Mouse (Mus musculus) right cerebral cortex, postnatal 14 days (tissue): Measurements from ENCODE around the gene Smurf1.

Source experiments
- DNase-seq: peaks from one replicate; pipeline ENCODE4 v3.0.0; 2022

Gene Smurf1

GRCm38 (mm10) chr5:144913361-144913760 is 52.3 kb downstream of the Smurf1 start:
- no peak for DNase-seq

- no peak for DNase-seq
These were observed 52.9 kb downstream of the Smurf1 start for GRCm38 (mm10) chr5:144912519-144913310.

- DNase-seq, result no peak
These were observed 56.1 kb downstream of the Smurf1 start for GRCm38 (mm10) chr5:144909521-144909920.

GRCm38 (mm10) chr5:144907591-144907990 is 58.1 kb downstream of the Smurf1 start:
- no peak for DNase-seq

GRCm38 (mm10) chr5:144904356-144905134 is 61.1 kb downstream of the Smurf1 start:
- DNase-seq, result no peak

- no peak for DNase-seq
These were observed 63.9 kb downstream of the Smurf1 start for GRCm38 (mm10) chr5:144901791-144902190.

- no peak for DNase-seq
These were observed 64.6 kb downstream of the Smurf1 start for GRCm38 (mm10) chr5:144901035-144901434.

- DNase-seq, result no peak
These were observed 67.1 kb downstream of the Smurf1 start for GRCm38 (mm10) chr5:144898448-144899052.

- no peak for DNase-seq
These were observed 67.8 kb downstream of the Smurf1 start for GRCm38 (mm10) chr5:144897881-144898280.

GRCm38 (mm10) chr5:144891276-144891675 is 74.4 kb downstream of the Smurf1 start:
- no peak for DNase-seq

- DNase-seq, result no peak
These were observed 79.5 kb downstream of the Smurf1 start for GRCm38 (mm10) chr5:144885968-144886650.

- peak; percentile 49 for DNase-seq
These were observed 80.9 kb downstream of the Smurf1 start for GRCm38 (mm10) chr5:144884629-144885217.

GRCm38 (mm10) chr5:144881670-144882399 is 83.8 kb downstream of the Smurf1 start:
- no peak for DNase-seq

- no peak for DNase-seq
These were observed 88.6 kb downstream of the Smurf1 start for GRCm38 (mm10) chr5:144877021-144877420.

- peak; percentile 78 for DNase-seq
These were observed 89.8 kb downstream of the Smurf1 start for GRCm38 (mm10) chr5:144875892-144876291.

- DNase-seq, result no peak
These were observed 90.4 kb downstream of the Smurf1 start for GRCm38 (mm10) chr5:144875227-144875626.

GRCm38 (mm10) chr5:144872867-144873266 is 92.8 kb downstream of the Smurf1 start:
- no peak for DNase-seq

- no peak for DNase-seq
These were observed 93.3 kb downstream of the Smurf1 start for GRCm38 (mm10) chr5:144872326-144872725.

- no peak for DNase-seq
These were observed 93.9 kb downstream of the Smurf1 start for GRCm38 (mm10) chr5:144871775-144872174.

- DNase-seq, result no peak
These were observed 94.9 kb downstream of the Smurf1 start for GRCm38 (mm10) chr5:144870782-144871181.

- DNase-seq, result no peak
These were observed 96.2 kb downstream of the Smurf1 start for GRCm38 (mm10) chr5:144869466-144869865.

GRCm38 (mm10) chr5:144866923-144867322 is 98.7 kb downstream of the Smurf1 start:
- DNase-seq, result no peak
